ENCODE assay signal across 18 mouse cellular contexts in the genomic region with DNA sequence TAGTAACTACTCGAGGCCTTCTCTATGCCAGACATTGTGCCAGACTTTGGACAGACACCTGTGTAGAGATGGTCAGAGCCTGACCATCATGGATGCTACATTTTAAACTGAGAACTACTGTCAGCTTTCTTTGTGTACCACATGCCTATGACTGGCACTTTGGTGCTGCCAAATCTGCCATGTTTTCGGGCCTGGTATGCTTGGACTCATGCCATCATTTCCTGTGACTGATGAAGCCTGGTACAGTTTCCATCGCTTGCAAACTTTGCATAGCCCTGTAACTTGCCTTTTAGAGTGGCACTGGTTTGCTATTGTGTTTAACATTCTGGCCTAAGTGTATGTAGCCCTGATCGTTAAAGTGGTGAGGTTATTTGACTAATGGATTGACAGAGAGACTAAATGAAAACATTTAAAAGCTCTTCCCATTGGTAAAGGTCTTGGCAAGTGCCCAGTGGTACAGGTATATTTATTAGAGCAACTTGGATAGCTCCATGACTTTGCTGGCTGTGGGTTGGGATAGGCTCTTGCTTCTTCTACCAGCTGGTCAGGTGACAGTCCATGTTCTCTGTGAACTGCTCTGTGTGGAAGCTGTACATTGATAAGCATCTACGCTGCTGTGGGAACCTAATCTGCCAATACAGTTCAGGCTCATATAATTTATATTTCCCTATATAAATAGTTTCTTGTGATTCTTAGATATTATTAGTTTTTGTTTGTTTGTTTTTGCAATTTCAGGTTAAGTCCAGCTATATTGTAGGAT. TPM values are rescaled to one million over a fixed set of nuclear protein-coding genes. Genes with fewer than 3 reads are reported as not detected.
DNase-seq lines count a peak whose midpoint lies in the region; ATAC-seq lines count a peak whose summit lies in the region.
"Had no signal": no experiment of that assay in that cellular context is flagged by ENCODE, and none has a peak within 500 bp of the region (broad histone marks: within the 10 kb centered on the region; RNA-seq: fewer than 3 reads in every experiment).

No protein-coding gene starts in this region.

- no peak for DNase-seq in forebrain, embryonic 10.5 days (ENCODE audit: extremely low spot score, low spot score)
- DNase-seq in 3134 (ENCODE audit: extremely low read depth, insufficient read length, low spot score) (peak; percentile 15), MN1 (ENCODE audit: low spot score) (peak; percentile 16)
- peak; percentile 29 to 34 for DNase-seq in cerebellum, postnatal 36 days
- DNase-seq in T-cell, adult 2 months (ENCODE audit: low spot score) = no peak
- no peak for DNase-seq in spleen, adult 18-20 months
- DNase-seq in urinary bladder, postnatal 14 days (ENCODE audit: low spot score) = no peak
- DNase-seq: adrenal gland, adult 8-10 months; heart, adult 18-20 months; heart, postnatal 14 days; left cerebral cortex, postnatal 4 days; lung, postnatal 4 days had no signal

- no peak overlapping the region for H3K4me3 ChIP-seq in forebrain, embryonic 16.5 days (replicated peaks; ENCODE audit: low read length)
- no peak overlapping the region for H3K4me3 ChIP-seq in forebrain, embryonic 10.5 days
- H3K4me3 ChIP-seq: embryonic facial prominence, embryonic 13.5 days; liver, embryonic 15.5 days; midbrain, embryonic 15.5 days; neural tube, embryonic 12.5 days had no signal

- no peak overlapping the region for H3K4me2 ChIP-seq in forebrain, embryonic 16.5 days (ENCODE audit: low read length)
- H3K4me2 ChIP-seq: embryonic facial prominence, embryonic 13.5 days; liver, embryonic 15.5 days; midbrain, embryonic 15.5 days; neural tube, embryonic 12.5 days had no signal

- no peaks in the 10 kb centered on the region for H3K27me3 ChIP-seq in forebrain, embryonic 16.5 days (replicated peaks; ENCODE audit: control insufficient read depth, insufficient read depth, low read length)
- H3K27me3 ChIP-seq in forebrain, embryonic 10.5 days (ENCODE audit: poor library complexity, severe bottlenecking) = no peaks in the 10 kb centered on the region
- H3K27me3 ChIP-seq: embryonic facial prominence, embryonic 13.5 days; liver, embryonic 15.5 days; midbrain, embryonic 15.5 days; neural tube, embryonic 12.5 days had no signal

- H3K9ac ChIP-seq in forebrain, embryonic 16.5 days (replicated peaks; ENCODE audit: low read depth, low read length) = no peak overlapping the region
- H3K9ac ChIP-seq: embryonic facial prominence, embryonic 13.5 days; liver, embryonic 15.5 days; midbrain, embryonic 15.5 days; neural tube, embryonic 12.5 days had no signal

- peak overlapping the region; percentile 33; the same call in 1 of the 2 replicates for H3K27ac ChIP-seq in forebrain, embryonic 16.5 days (ENCODE audit: low read length)
- H3K27ac ChIP-seq in forebrain, embryonic 10.5 days = no peak overlapping the region
- H3K27ac ChIP-seq: embryonic facial prominence, embryonic 13.5 days; liver, embryonic 15.5 days; midbrain, embryonic 15.5 days; neural tube, embryonic 12.5 days had no signal

- peaks cover 4% of the 10 kb centered on the region for H3K4me1 ChIP-seq in forebrain, embryonic 16.5 days (replicated peaks; ENCODE audit: control insufficient read depth, insufficient read depth, low read length)
- peaks cover 7% of the 10 kb centered on the region for H3K4me1 ChIP-seq in forebrain, embryonic 10.5 days
- H3K4me1 ChIP-seq: embryonic facial prominence, embryonic 13.5 days had no signal

- 58% methylated on average over 5 of the region's 5 CpGs for WGBS in forebrain, embryonic 16.5 days
- WGBS in forebrain, embryonic 10.5 days = 93% methylated on average over 5 of the region's 5 CpGs

- no peaks in the 10 kb centered on the region for H3K9me3 ChIP-seq in forebrain, embryonic 16.5 days (ENCODE audit: control insufficient read depth, low read length)
- no peaks in the 10 kb centered on the region for H3K9me3 ChIP-seq in forebrain, embryonic 10.5 days
- H3K9me3 ChIP-seq: embryonic facial prominence, embryonic 13.5 days; liver, embryonic 15.5 days; midbrain, embryonic 15.5 days; neural tube, embryonic 12.5 days had no signal

- peak; percentile 38 for ATAC-seq in forebrain, embryonic 16.5 days
- ATAC-seq: inflammation-experienced regulatory T-cells, adult 6 months; midbrain, embryonic 15.5 days had no signal

- no peaks in the 10 kb centered on the region for H3K36me3 ChIP-seq in forebrain, embryonic 16.5 days (ENCODE audit: control insufficient read depth, insufficient read depth)
- no peaks in the 10 kb centered on the region for H3K36me3 ChIP-seq in forebrain, embryonic 10.5 days (replicated peaks)
- H3K36me3 ChIP-seq: embryonic facial prominence, embryonic 13.5 days; liver, embryonic 15.5 days; midbrain, embryonic 15.5 days; neural tube, embryonic 12.5 days had no signal

RNA-seq across cellular contexts. Expression of gene Cd34, which starts 44.5 kb away (rescaled TPM):
- polyA plus RNA-seq in forebrain, embryonic 16.5 days (2015; fragmentation: Nextera tagmentation; extraction: Ambion mirVana) = 25.7 and 30.5 TPM in 2 replicates
- 57.8 and 60.0 TPM in 2 replicates for polyA plus RNA-seq in forebrain, embryonic 10.5 days (2016; fragmentation: Nextera tagmentation; extraction: Ambion mirVana)

Comparison
In these comparisons a context has a peak if more than half of its experiments do, and no peak if none do; other contexts are left out.
1. DNase-seq: peak in 3134 (single experiment), MN1 (single experiment) and cerebellum, postnatal 36 days (2 of 2); none in forebrain, embryonic 10.5 days (single experiment), T-cell, adult 2 months (single experiment), spleen, adult 18-20 months (0 of 2) and urinary bladder, postnatal 14 days (single experiment).